Mouse (Mus musculus) limb, embryonic 10.5 days (tissue): Measurements from ENCODE around the gene Gstm1. TPM values are rescaled to one million over a fixed set of nuclear protein-coding genes. Genes with fewer than 3 reads are reported as not detected.
"Not testable (repeated sequence)": the region's sequence is repeated elsewhere in the genome, so short reads cannot be mapped to it uniquely, and the experiment has no call there.

ENCODE experiments used
- DNase-seq: peaks from one replicate; pipeline ENCODE4 v3.0.0-alpha.2; 2017; ENCODE audit warnings: low spot score
- H3K27ac ChIP-seq: fragments of 300-500 bp; sonication (generic); 2 replicates; pipeline ENCODE4 v1.5.1; 2016; ENCODE audit warnings: mild to moderate bottlenecking
- H3K27me3 ChIP-seq: fragments of 300-500 bp; sonication (generic); 2 replicates; pipeline ENCODE4 v1.6.1; 2016; ENCODE audit warnings: low read depth, mild to moderate bottlenecking; ENCODE audit not compliant: poor library complexity, severe bottlenecking
- H3K36me3 ChIP-seq: fragments of 300-500 bp; sonication (generic); 2 replicates; pipeline ENCODE4 v1.6.1; 2016; ENCODE audit warnings: mild to moderate bottlenecking, moderate library complexity
- H3K4me1 ChIP-seq: fragments of 300-500 bp; sonication (generic); 2 replicates; pipeline ENCODE4 v1.6.1; 2016
- H3K4me3 ChIP-seq: fragments of 300-500 bp; sonication (generic); 2 replicates; pipeline ENCODE4 v1.5.1; 2016; ENCODE audit warnings: mild to moderate bottlenecking, moderate library complexity
- H3K9me3 ChIP-seq: fragments of 300-500 bp; sonication (generic); replicated peaks from 2 replicates; pipeline ENCODE4 v1.6.1; 2016; ENCODE audit warnings: mild to moderate bottlenecking
- WGBS: fragments of 180-500 bp; shearing (Covaris S2); methylation state at CpG from one replicate; pipeline ENCODE4 v1.1.7; 2016; 5-methylcytosine and 5-hydroxymethylcytosine counted together
- polyA plus RNA-seq: library from polyadenylated mRNA; unstranded; fragments of >200 nt; fragmentation: Nextera tagmentation; extraction: Ambion mirVana; gene quantifications from 2 replicates; pipeline ENCODE4 v1.2.1, GENCODE M21; 2016

Gene Gstm1
- polyA plus RNA-seq, 1 experiment from 2014 or later: 27.8 TPM

GRCm38 (mm10) chr3:107974237-107974636 is 43.5 kb downstream of the Gstm1 start:
- WGBS: 95% methylated on average over 1 of the region's 1 CpGs
- no peak overlapping the region for H3K4me3 ChIP-seq
- no peaks in the 10 kb centered on the region for H3K27me3 ChIP-seq
- H3K4me1 ChIP-seq: no peaks in the 10 kb centered on the region; the same call in 1 of the 2 replicates
- no peak for DNase-seq
- no peaks in the 10 kb centered on the region for H3K36me3 ChIP-seq
- H3K9me3 ChIP-seq: no peaks in the 10 kb centered on the region
- no peak overlapping the region for H3K27ac ChIP-seq

GRCm38 (mm10) chr3:107972070-107972469 is 45.7 kb downstream of the Gstm1 start:
- no peaks in the 10 kb centered on the region for H3K27me3 ChIP-seq
- H3K4me1 ChIP-seq: no peaks in the 10 kb centered on the region; the same call in 1 of the 2 replicates
- no peak overlapping the region for H3K4me3 ChIP-seq
- no peaks in the 10 kb centered on the region for H3K9me3 ChIP-seq
- no peak overlapping the region for H3K27ac ChIP-seq
- DNase-seq: no peak
- 94% methylated on average over 3 of the region's 3 CpGs for WGBS
- H3K36me3 ChIP-seq: no peaks in the 10 kb centered on the region

GRCm38 (mm10) chr3:107971101-107971500 is 46.7 kb downstream of the Gstm1 start:
- not testable (repeated sequence) for H3K4me3 ChIP-seq, H3K4me1 ChIP-seq, H3K27me3 ChIP-seq, DNase-seq, H3K36me3 ChIP-seq, H3K27ac ChIP-seq, H3K9me3 ChIP-seq
- WGBS: 61% methylated on average over 3 of the region's 3 CpGs

GRCm38 (mm10) chr3:107968724-107969395 is 48.9 kb downstream of the Gstm1 start, which contains the start of gene Gstm3:
Gene Gstm3, minus strand, starts transcription at chr3:107969283.
- no peak for DNase-seq
- no peak within 1 kb of the TSS for H3K27ac ChIP-seq
- H3K9me3 ChIP-seq: no peaks in the 10 kb centered on the region
- H3K4me3 ChIP-seq: no peak within 1 kb of the TSS
- H3K4me1 ChIP-seq: peaks cover 3% of the 10 kb centered on the region; the same call in 1 of the 2 replicates
- H3K27me3 ChIP-seq: no peaks in the 10 kb centered on the region
- WGBS: 57% methylated on average over 13 of the region's 13 CpGs
- H3K36me3 ChIP-seq: no peaks in the 10 kb centered on the region

- WGBS: 93% methylated on average over 5 of the region's 5 CpGs
- peaks cover 3% of the 10 kb centered on the region; the same call in 1 of the 2 replicates for H3K4me1 ChIP-seq
- no peak for DNase-seq
- H3K27ac ChIP-seq: no peak overlapping the region
- no peak overlapping the region for H3K4me3 ChIP-seq
- no peaks in the 10 kb centered on the region for H3K9me3 ChIP-seq
- H3K36me3 ChIP-seq: no peaks in the 10 kb centered on the region
- H3K27me3 ChIP-seq: no peaks in the 10 kb centered on the region
Observed at GRCm38 (mm10) chr3:107966631-107967030, 51.1 kb downstream of the Gstm1 start.

- peaks cover 3% of the 10 kb centered on the region; the same call in 1 of the 2 replicates for H3K4me1 ChIP-seq
- no peak for DNase-seq
- no peaks in the 10 kb centered on the region for H3K9me3 ChIP-seq
- no peaks in the 10 kb centered on the region for H3K36me3 ChIP-seq
- H3K27ac ChIP-seq: no peak overlapping the region
- H3K27me3 ChIP-seq: no peaks in the 10 kb centered on the region
- 78% methylated on average over 1 of the region's 1 CpGs for WGBS
- H3K4me3 ChIP-seq: no peak overlapping the region
Observed at GRCm38 (mm10) chr3:107965592-107965991, 52.2 kb downstream of the Gstm1 start.

- H3K4me1 ChIP-seq: peaks cover 6% of the 10 kb centered on the region
- no peaks in the 10 kb centered on the region for H3K9me3 ChIP-seq
- WGBS: 71% methylated on average over 5 of the region's 5 CpGs
- H3K4me3 ChIP-seq: no peak overlapping the region
- no peaks in the 10 kb centered on the region for H3K36me3 ChIP-seq
- DNase-seq: no peak
- no peaks in the 10 kb centered on the region for H3K27me3 ChIP-seq
- H3K27ac ChIP-seq: no peak overlapping the region
Observed at GRCm38 (mm10) chr3:107964656-107965308, 53.0 kb downstream of the Gstm1 start.

GRCm38 (mm10) chr3:107964026-107964425 is 53.7 kb downstream of the Gstm1 start:
- Histone ChIP-seq H3K27ac (no peak overlapping the region), H3K36me3 (no peaks in the 10 kb centered on the region), H3K4me3 (no peak overlapping the region), H3K4me1 (peaks cover 7% of the 10 kb centered on the region; the same call in 1 of the 2 replicates), H3K27me3 (no peaks in the 10 kb centered on the region), H3K9me3 (no peaks in the 10 kb centered on the region)
- WGBS: 81% methylated on average over 4 of the region's 4 CpGs
- DNase-seq: no peak

Other genes starting within 250 kb of the Gstm1 start
- not detected in 2 replicates for gene Eps8l3, start 140.7 kb downstream of the Gstm1 start, polyA plus RNA-seq
- gene Gstm5, start 122.2 kb downstream of the Gstm1 start, polyA plus RNA-seq: 198 and 203 TPM in 2 replicates
- 12.2 and 26.0 TPM in 2 replicates for gene Gstm7, start 86.2 kb downstream of the Gstm1 start, polyA plus RNA-seq
- gene Gstm6, start 74.2 kb downstream of the Gstm1 start, polyA plus RNA-seq: 1.8 and 3.6 TPM in 2 replicates
- gene Gstm3, start 48.7 kb downstream of the Gstm1 start, polyA plus RNA-seq: not detected in 2 replicates
- gene Gstm2, start 31.5 kb downstream of the Gstm1 start, polyA plus RNA-seq: 19.1 and 26.1 TPM in 2 replicates
- gene Gstm4, start 26.9 kb upstream of the Gstm1 start, polyA plus RNA-seq: 11.6 and 15.1 TPM in 2 replicates
- 68.8 and 69.7 TPM in 2 replicates for gene Ampd2, start 68.7 kb upstream of the Gstm1 start, polyA plus RNA-seq
- gene Gnat2, start 74.8 kb upstream of the Gstm1 start, polyA plus RNA-seq: 1.6 and 2.4 TPM in 2 replicates
- 178 and 197 TPM in 2 replicates for gene Gnai3, start 128.2 kb upstream of the Gstm1 start, polyA plus RNA-seq
- 0.08 TPM in 1 of 2 replicates, not detected in the other for gene Gpr61, start 136.9 kb upstream of the Gstm1 start, polyA plus RNA-seq
- gene Amigo1, start 168.4 kb upstream of the Gstm1 start, polyA plus RNA-seq: 2.6 and 3.0 TPM in 2 replicates
- gene Cyb561d1, start 183.2 kb upstream of the Gstm1 start, polyA plus RNA-seq: 1.6 and 2.1 TPM in 2 replicates
- 23.3 and 25.7 TPM in 2 replicates for gene Atxn7l2, start 193.0 kb upstream of the Gstm1 start, polyA plus RNA-seq
- 0.23 and 0.56 TPM in 2 replicates for gene Sypl2, start 208.7 kb upstream of the Gstm1 start, polyA plus RNA-seq
- 374 and 403 TPM in 2 replicates for gene Psma5, start 239.0 kb upstream of the Gstm1 start, polyA plus RNA-seq